Mouse (Mus musculus) forebrain, embryonic 13.5 days (tissue): ENCODE measurements around the gene Ctbs. TPM values are rescaled to one million over a fixed set of nuclear protein-coding genes. Genes with fewer than 3 reads are reported as not detected.

Experiments
- ATAC-seq: fragments of 200-750 bp; cut with Nextera tagmentation; 2 replicates; pipeline ENCODE4 v1.8.0; 2017
- H3K27ac ChIP-seq: fragments of 300-500 bp; sonication (generic); 2 replicates; pipeline ENCODE4 v1.5.1; 2015; ENCODE audit warnings: inconsistent platforms, mild to moderate bottlenecking, moderate library complexity
- H3K27me3 ChIP-seq: fragments of 300-500 bp; sonication (generic); 2 replicates; pipeline ENCODE4 v1.6.1; 2015; ENCODE audit warnings: mild to moderate bottlenecking, inconsistent platforms
- H3K36me3 ChIP-seq: fragments of 300-500 bp; sonication (generic); 2 replicates; pipeline ENCODE4 v1.6.1; 2015; ENCODE audit warnings: mild to moderate bottlenecking, inconsistent platforms; ENCODE audit not compliant: poor library complexity, severe bottlenecking
- H3K4me1 ChIP-seq: fragments of 300-500 bp; sonication (generic); 2 replicates; pipeline ENCODE4 v1.6.1; 2015; ENCODE audit warnings: inconsistent platforms
- H3K4me2 ChIP-seq: fragments of 300-500 bp; sonication (generic); 2 replicates; pipeline ENCODE4 v1.6.1; 2015; ENCODE audit warnings: inconsistent platforms, mild to moderate bottlenecking, moderate library complexity
- H3K4me3 ChIP-seq: fragments of 300-500 bp; sonication (generic); 2 replicates; pipeline ENCODE4 v1.5.1; 2015; ENCODE audit warnings: mild to moderate bottlenecking, inconsistent platforms
- H3K9ac ChIP-seq: fragments of 300-500 bp; sonication (generic); 2 replicates; pipeline ENCODE4 v1.6.1; 2015; ENCODE audit warnings: mild to moderate bottlenecking, inconsistent platforms
- H3K9me3 ChIP-seq: fragments of 300-500 bp; sonication (generic); replicated peaks from 2 replicates; pipeline ENCODE4 v1.6.1; 2016; ENCODE audit warnings: inconsistent platforms
- WGBS: fragments of 180-500 bp; shearing (Covaris S2); methylation state at CpG from one replicate; pipeline ENCODE4 v1.1.7; 2015; 5-methylcytosine and 5-hydroxymethylcytosine counted together
- polyA plus RNA-seq: library from polyadenylated mRNA; unstranded; fragments of >200 nt; fragmentation: Nextera tagmentation; extraction: Ambion mirVana; gene quantifications from 2 replicates; pipeline ENCODE4 v1.2.1, GENCODE M21; 2015

Gene Ctbs
- polyA plus RNA-seq, 1 experiment from 2014 or later: 3.5 TPM

- H3K9ac ChIP-seq: peak overlapping the region; percentile 89
- peak; percentile 80; the same call in 1 of the 2 replicates for ATAC-seq
- H3K36me3 ChIP-seq: peaks cover 17% of the 10 kb centered on the region
- H3K9me3 ChIP-seq: no peaks in the 10 kb centered on the region
- H3K4me1 ChIP-seq: peaks cover 21% of the 10 kb centered on the region
- no peaks in the 10 kb centered on the region for H3K27me3 ChIP-seq
- WGBS: under 1% methylated on average over 40 of the region's 57 CpGs
- H3K4me2 ChIP-seq: peak overlapping the region; percentile 71
- peak overlapping the region; percentile 75 for H3K27ac ChIP-seq
- peak overlapping the region; percentile 84 for H3K4me3 ChIP-seq
These were observed 50.6 kb downstream of the Ctbs start for GRCm38 (mm10) chr3:146500003-146500809.

GRCm38 (mm10) chr3:146500810-146501201 lies 51.2 kb downstream of the Ctbs start:
- Histone ChIP-seq H3K36me3 (peaks cover 22% of the 10 kb centered on the region), H3K27me3 (no peaks in the 10 kb centered on the region), H3K9me3 (no peaks in the 10 kb centered on the region), H3K4me2 (peak overlapping the region; percentile 71), H3K9ac (peak overlapping the region; percentile 89), H3K27ac (no peak overlapping the region), H3K4me1 (peaks cover 21% of the 10 kb centered on the region), H3K4me3 (peak overlapping the region; percentile 84)
- 9% methylated on average over 5 of the region's 5 CpGs for WGBS
- no peak for ATAC-seq

- H3K36me3 ChIP-seq: peaks cover 28% of the 10 kb centered on the region
- no peak for ATAC-seq
- peak overlapping the region; percentile 89 for H3K9ac ChIP-seq
- H3K27ac ChIP-seq: no peak overlapping the region
- WGBS: 59% methylated on average over 5 of the region's 5 CpGs
- peaks cover 21% of the 10 kb centered on the region for H3K4me1 ChIP-seq
- H3K4me2 ChIP-seq: peak overlapping the region; percentile 71
- no peaks in the 10 kb centered on the region for H3K9me3 ChIP-seq
- H3K27me3 ChIP-seq: no peaks in the 10 kb centered on the region
- peak overlapping the region; percentile 84 for H3K4me3 ChIP-seq
These were observed 52.1 kb downstream of the Ctbs start for GRCm38 (mm10) chr3:146501601-146502123.

- no peak overlapping the region for H3K27ac ChIP-seq
- H3K9me3 ChIP-seq: no peaks in the 10 kb centered on the region
- no peaks in the 10 kb centered on the region for H3K27me3 ChIP-seq
- no peak overlapping the region for H3K4me2 ChIP-seq
- H3K9ac ChIP-seq: no peak overlapping the region
- WGBS: 97% methylated on average over 7 of the region's 7 CpGs
- H3K36me3 ChIP-seq: peaks cover 73% of the 10 kb centered on the region
- H3K4me1 ChIP-seq: peaks cover 9% of the 10 kb centered on the region
- ATAC-seq: no peak
- no peak overlapping the region for H3K4me3 ChIP-seq
These were observed 57.1 kb downstream of the Ctbs start for GRCm38 (mm10) chr3:146506711-146507110.

Other genes with a start within 250 kb of the Ctbs start
- 0.06 and 0.28 TPM in 2 replicates for gene Lpar3, start 228.8 kb upstream of the Ctbs start, polyA plus RNA-seq
- 22.8 and 23.3 TPM in 2 replicates for gene Ssx2ip, start 45.2 kb upstream of the Ctbs start, polyA plus RNA-seq
- gene Spata1, start 50.0 kb downstream of the Ctbs start, polyA plus RNA-seq: 4.2 and 4.5 TPM in 2 replicates
- gene Gng5, start 50.0 kb downstream of the Ctbs start, polyA plus RNA-seq: 754 and 826 TPM in 2 replicates
- 62.5 and 67.5 TPM in 2 replicates for gene Rpf1, start 71.6 kb downstream of the Ctbs start, polyA plus RNA-seq
- not detected in 2 replicates for gene Uox, start 120.6 kb downstream of the Ctbs start, polyA plus RNA-seq
- gene Dnase2b, start 165.8 kb downstream of the Ctbs start, polyA plus RNA-seq: not detected in 2 replicates
- gene 4930503B20Rik, start 201.5 kb downstream of the Ctbs start, polyA plus RNA-seq: not detected in 2 replicates
- 0.48 and 1.0 TPM in 2 replicates for gene Samd13, start 235.8 kb downstream of the Ctbs start, polyA plus RNA-seq